Mouse (Mus musculus) ovary, adult 18-20 months (tissue): Measurements from ENCODE around the gene Ankrd13a.

ENCODE experiments used
- DNase-seq: peaks from one replicate; pipeline ENCODE4 v3.0.0; 2022; ENCODE audit warnings: low spot score, mixed read lengths

The Ankrd13a gene

GRCm38 (mm10) chr5:114767185-114767584, 7.3 kb upstream of the Ankrd13a start:
- no peak for DNase-seq

DNA sequence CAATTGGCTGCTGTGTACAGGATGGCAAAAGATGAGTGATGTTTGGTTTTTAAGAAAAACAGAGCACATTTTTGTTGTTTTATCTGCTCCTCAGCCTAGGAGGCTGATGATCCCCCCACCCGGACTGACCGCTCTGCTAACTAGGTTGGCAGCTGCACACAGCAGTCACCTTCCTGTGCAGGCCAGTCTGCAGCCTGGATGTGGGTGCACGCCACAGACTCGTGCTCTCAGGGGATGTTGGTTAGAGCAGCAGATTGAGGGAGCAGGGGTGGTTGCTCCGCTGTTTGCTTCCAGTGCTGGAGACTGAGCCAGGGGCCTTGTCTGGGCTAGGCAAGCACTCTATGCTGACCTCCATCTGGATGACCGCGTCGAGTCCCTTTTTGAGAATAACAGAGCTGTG, 4.7 kb upstream of the Ankrd13a start:
- no peak for DNase-seq

DNA sequence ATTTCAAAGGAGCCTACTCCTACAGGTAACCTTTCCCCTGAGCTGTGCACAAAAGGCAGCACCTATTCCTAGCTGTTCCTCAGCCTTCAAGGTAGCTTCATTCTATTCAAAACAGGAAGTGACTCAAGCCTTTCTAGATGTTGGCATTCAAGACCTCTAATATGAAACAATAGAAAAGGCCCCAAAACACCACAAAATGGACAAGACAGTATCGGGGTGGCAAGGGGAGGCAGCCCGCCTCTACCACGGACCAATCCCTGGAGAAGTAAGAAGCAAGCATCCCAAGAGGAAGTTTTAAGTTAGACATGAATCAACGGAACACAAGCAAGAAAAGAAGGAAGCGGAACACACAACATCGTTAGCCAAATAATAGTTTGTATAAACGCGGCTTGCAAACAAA, 2.7 kb upstream of the Ankrd13a start:
- DNase-seq, result no peak

DNA sequence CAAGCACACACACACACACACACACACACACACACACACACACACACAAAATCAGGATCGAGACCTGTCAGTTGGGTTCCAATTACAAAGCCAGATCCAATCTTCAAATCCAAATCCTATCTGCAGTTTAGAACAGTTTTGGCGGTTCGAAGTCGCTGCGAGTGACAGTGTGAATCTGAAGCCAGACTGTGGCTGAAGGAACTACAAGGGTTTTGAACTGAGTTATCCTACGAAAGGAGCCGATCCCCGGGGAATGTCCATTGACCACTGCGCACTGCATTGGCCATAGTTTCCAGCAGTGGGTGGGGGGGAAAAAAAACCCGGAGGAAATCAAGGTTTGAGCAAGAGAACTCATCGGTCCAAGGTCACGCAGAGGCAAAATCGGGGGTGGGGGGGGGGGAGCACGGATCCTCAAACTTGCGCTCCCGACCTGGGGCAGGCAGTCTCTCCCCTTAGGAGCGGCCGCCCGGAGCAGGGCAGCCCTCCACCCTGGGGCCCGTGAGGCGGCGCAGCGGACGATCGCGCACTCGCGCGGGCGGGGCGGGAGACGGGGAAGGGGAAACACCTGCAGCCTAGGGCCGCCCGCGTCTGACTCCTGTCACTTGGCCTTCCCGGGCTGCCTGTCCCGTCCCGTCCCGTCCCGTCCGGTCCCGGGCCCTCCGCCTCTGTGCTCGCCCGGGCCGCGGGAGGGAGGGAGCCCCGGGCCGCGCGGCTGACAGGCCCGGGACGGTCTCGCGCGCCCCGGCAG, 1.8 kb upstream of the Ankrd13a start:
- no peak for DNase-seq

DNA sequence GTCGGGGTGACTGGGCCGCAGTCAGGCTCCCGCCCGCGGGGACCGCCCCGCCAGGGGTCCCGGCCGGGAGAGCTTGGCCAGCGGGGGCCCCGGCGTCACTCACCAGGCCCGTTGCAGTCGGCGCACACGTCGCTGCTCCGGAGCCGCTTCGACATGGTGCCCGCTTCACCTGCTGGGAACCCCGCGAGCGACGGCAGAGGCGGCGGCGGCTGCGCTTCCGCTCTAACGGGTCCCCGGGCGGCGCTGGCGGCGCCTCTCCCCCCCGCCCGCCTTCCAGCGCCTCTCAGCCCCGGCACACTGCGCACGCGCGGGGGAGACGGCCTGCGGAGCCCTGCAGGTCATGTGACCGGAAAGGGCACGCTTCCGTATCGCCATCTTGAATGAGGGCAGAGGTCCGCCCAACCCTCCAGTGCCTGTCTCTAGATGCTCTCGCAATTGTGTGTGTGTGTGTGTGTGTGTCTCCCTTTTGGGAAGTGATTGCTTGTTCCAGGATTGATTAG, 1.2 kb upstream of the Ankrd13a start:
- peak; percentile 95 for DNase-seq

- DNase-seq, result no peak
Observed at GRCm38 (mm10) chr5:114773780-114774179, 697 bp upstream of the Ankrd13a start.

- no peak for DNase-seq
Observed at GRCm38 (mm10) chr5:114775056-114775979, 841 bp downstream of the Ankrd13a start, which contains the start of gene Git2. Gene Git2 (minus strand): TSS chr5:114775517.

GRCm38 (mm10) chr5:114776174-114776573, 1.7 kb downstream of the Ankrd13a start:
- no peak for DNase-seq

DNA sequence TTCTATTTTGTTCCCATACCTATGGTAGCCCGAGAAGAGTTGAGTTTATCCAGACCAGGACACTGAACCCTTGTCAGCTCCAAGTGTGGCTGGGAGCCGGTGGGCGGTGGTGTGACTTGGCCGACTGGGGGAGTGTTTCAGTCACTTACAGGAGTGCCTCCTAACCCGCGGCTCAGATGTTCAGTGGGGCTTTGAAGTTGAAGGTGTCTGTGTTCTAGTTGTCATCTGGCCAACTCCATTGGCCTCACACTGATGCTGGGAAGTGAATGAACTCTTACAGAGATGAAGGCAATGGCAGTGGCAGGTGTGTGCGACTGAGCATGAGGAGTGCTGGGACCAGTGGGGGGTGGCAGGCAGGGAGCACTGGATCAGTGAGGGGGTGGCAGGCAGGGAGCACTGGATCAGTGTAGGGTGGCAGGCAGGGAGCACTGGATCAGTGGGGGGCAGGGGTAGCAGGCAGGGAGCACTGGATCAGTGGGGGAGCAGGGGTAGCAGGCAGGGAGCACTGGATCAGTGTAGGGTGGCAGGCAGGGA, 5.5 kb downstream of the Ankrd13a start:
- no peak for DNase-seq

GRCm38 (mm10) chr5:114780912-114781311, 6.4 kb downstream of the Ankrd13a start:
- no peak for DNase-seq

DNA sequence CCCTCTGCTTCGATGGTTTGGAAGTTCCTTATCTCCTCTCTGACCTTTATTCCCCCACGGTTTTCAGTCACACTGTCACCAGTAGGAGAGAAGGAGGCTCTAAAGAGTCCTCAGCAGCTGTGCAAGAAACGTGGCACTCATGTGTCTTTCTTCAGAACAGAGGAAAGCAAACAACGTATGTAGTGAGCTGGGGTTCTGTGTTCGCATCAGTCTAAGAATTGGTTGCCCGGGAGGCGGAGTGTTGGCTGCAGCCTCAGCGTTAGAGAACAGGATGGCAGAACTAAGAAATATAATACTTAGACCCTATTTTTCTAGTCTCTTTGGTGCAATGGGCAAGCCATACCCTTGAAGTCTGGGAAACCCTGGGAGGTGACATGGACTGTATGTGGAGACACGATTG, 8.5 kb downstream of the Ankrd13a start:
- DNase-seq, result no peak

DNA sequence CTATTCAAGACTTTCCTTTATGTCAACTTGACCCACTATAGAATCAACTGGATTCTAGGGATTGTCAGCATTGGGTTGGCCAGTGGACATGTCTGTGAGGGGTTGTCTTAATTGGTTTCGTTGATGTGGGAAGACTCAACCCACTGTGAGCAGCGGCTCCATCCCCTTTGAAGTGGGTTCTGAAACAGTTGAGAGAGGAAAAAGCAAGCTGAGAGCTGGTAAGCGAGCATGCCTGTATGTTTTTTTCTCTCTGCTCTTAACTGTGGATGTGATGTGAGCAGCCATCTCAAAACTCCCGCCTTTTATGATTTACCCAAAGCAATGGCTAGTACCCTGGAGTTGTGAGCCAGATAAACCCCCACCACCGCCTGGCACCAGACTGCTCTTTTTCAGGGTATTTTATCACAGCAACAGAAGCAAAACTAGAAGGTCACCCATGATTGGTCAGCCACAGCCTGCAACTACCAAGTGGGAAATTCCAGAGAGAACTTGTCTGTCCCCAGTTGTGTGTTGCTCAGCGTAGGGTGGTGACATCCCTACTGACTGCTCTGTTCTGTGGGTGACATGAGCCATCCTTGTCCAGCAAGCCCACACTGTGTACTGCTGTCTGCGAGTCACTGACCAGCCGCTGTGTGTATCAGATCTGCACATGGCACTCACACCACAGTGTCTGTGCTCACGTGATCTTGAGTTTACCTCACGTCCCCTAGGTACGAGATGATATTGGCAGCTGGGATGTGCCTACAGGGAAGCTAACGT, 9.1 kb downstream of the Ankrd13a start:
- peak; percentile 40 for DNase-seq

GRCm38 (mm10) chr5:114784622-114785165, 10.2 kb downstream of the Ankrd13a start:
- DNase-seq, result peak; percentile 63

GRCm38 (mm10) chr5:114785196-114785595, 10.7 kb downstream of the Ankrd13a start:
- peak; percentile 74 for DNase-seq

DNA sequence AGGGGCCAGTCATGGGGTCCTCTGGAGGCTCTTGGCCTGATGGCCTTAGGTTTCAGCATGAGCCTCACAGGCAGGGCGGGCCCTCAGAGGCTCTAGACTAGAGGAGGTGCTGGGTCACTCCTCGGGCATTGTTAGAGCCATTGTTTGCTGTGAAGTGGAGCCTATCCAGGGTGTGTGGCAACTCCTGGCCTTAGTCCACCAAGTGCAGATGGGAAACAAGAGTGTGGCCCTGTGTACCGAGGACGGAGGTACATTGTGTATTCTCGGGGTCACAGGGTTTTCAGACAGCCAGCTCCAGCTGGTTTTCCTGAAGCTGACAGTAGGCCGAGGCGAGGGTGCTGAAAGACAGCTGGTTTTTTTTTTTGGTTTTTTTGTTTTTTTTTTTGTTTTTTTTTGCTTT, 18.8 kb downstream of the Ankrd13a start:
- DNase-seq, result no peak

- no peak for DNase-seq
Observed at GRCm38 (mm10) chr5:114794609-114795008, 20.1 kb downstream of the Ankrd13a start.

GRCm38 (mm10) chr5:114795231-114795630, 20.8 kb downstream of the Ankrd13a start:
- DNase-seq, result no peak

GRCm38 (mm10) chr5:114795653-114796052, 21.2 kb downstream of the Ankrd13a start:
- no peak for DNase-seq

DNA sequence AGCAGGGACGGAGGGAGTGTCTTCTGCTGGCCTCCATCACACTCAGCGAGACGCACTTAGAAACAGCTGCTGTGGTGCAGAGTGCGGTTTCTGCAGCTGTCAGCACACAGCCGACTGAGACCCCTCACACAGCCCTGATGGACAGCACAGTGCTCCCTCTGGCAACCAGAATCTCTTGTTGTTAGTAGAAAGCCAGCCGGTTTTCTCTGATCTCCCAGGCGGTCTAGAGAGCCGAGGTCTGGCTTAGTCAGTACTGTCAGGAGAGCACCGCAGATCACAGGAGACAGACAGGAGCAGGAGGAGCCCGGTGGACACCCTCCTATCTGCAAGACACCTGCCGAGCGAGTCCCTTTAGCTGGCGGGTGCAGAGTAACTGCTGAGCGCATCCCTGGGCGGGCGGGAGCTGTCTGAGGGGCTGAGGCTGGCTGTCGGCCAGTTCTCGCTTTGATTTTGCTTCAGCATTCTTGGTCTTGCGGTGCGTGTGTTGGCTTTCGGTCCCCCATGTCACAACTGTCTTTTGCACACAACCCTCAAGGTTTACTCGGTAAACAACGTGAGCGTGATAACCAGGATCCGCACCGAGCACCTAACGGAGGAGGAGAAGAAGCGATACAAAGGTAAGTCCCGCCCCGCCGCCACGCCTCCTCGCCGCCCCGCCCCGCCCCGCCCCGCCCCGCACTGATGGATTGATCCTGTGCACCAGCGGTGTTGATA, 22.0 kb downstream of the Ankrd13a start:
- DNase-seq, result no peak

- no peak for DNase-seq
Observed at GRCm38 (mm10) chr5:114797253-114797652, 22.8 kb downstream of the Ankrd13a start.

GRCm38 (mm10) chr5:114799848-114800247, 25.4 kb downstream of the Ankrd13a start:
- no peak for DNase-seq
